Mouse (Mus musculus) MEL (cell line): Measurements from ENCODE around the gene Atad1. TPM values are rescaled to one million over a fixed set of nuclear protein-coding genes. Genes with fewer than 3 reads are reported as not detected.

ENCODE experiments used
- DNase-seq: peaks from one replicate; pipeline ENCODE4 v3.0.0; 2011; ENCODE audit warnings: low read depth, low spot score
- H3K27ac ChIP-seq: 2 replicates; pipeline ENCODE4 v1.5.1; 2012; ENCODE audit warnings: low read depth, mild to moderate bottlenecking, control low read depth, low read length, moderate library complexity; ENCODE audit not compliant: control insufficient read depth
- H3K27me3 ChIP-seq, 2 experiments: fragments of 150-350 bp in 1 of 2; sonication (generic) in 1 of 2; 2 replicates each; pipeline ENCODE4 v1.6.1; 2012; ENCODE audit warnings: low read length in 2 of 2, mild to moderate bottlenecking in 2 of 2, improper control_type of control experiment in 1 of 2, moderate library complexity in 1 of 2; ENCODE audit not compliant: insufficient read depth in 2 of 2, control insufficient read depth in 1 of 2
- H3K36me3 ChIP-seq, 2 experiments: 2 replicates each; pipeline ENCODE4 v1.6.1; 2012 to 2014; ENCODE audit warnings: low read length in 2 of 2, improper control_type of control experiment in 1 of 2, inconsistent platforms in 1 of 2, mild to moderate bottlenecking in 1 of 2; ENCODE audit not compliant: insufficient read depth in 2 of 2, control insufficient read depth in 1 of 2
- H3K4me1 ChIP-seq, 2 experiments: fragments of 150-350 bp in 1 of 2; sonication (generic) in 1 of 2; 2 replicates each; pipeline ENCODE4 v1.6.1; 2012; ENCODE audit warnings: low read length in 2 of 2, improper control_type of control experiment in 1 of 2, mild to moderate bottlenecking in 1 of 2; ENCODE audit not compliant: insufficient read depth in 2 of 2, control insufficient read depth in 1 of 2
- H3K4me3 ChIP-seq, 2 experiments: fragments of 150-350 bp in 1 of 2; sonication (generic) in 1 of 2; 2 replicates each; pipeline ENCODE4 v1.5.1; 2012; ENCODE audit warnings: low read depth in 2 of 2, low read length in 2 of 2, mild to moderate bottlenecking in 2 of 2, moderate library complexity in 2 of 2, control low read depth in 1 of 2, improper control_type of control experiment in 1 of 2; ENCODE audit not compliant: control insufficient read depth in 1 of 2, insufficient read depth in 1 of 2
- H3K79me2 ChIP-seq: 2 replicates; pipeline ENCODE4 v1.6.1; 2012; ENCODE audit warnings: mild to moderate bottlenecking, low read length, moderate library complexity; ENCODE audit not compliant: control insufficient read depth, poor library complexity, insufficient read depth
- H3K9ac ChIP-seq: 2 replicates; pipeline ENCODE4 v1.6.1; 2012; ENCODE audit warnings: low read depth, mild to moderate bottlenecking, control low read depth, low read length, moderate library complexity; ENCODE audit not compliant: control insufficient read depth, poor library complexity, severe bottlenecking
- H3K9me3 ChIP-seq: fragments of 150-350 bp; sonication (generic); replicated peaks from 2 replicates; pipeline ENCODE4 v1.6.1; 2012; ENCODE audit warnings: mild to moderate bottlenecking, low read length, improper control_type of control experiment, moderate library complexity; ENCODE audit not compliant: insufficient read depth
- CHD1 ChIP-seq: IDR thresholded peaks from 2 replicates; pipeline ENCODE4 v1.6.1; 2012; ENCODE audit warnings: low read depth, mild to moderate bottlenecking, inconsistent platforms, low read length, improper control_type of control experiment
- E2F4 ChIP-seq: IDR thresholded peaks from 2 replicates; pipeline ENCODE4 v1.6.1; 2011; ENCODE audit warnings: low read depth, low read length, improper control_type of control experiment, borderline replicate concordance
- EP300 ChIP-seq, 2 experiments: IDR thresholded peaks; 2 replicates each; pipeline ENCODE4 v1.6.1; 2011; ENCODE audit warnings: improper control_type of control experiment in 2 of 2, low read length in 2 of 2, low read depth in 1 of 2, mild to moderate bottlenecking in 1 of 2
- ETS1 ChIP-seq: IDR thresholded peaks from 2 replicates; pipeline ENCODE4 v1.6.1; 2012; ENCODE audit warnings: low read depth, mild to moderate bottlenecking, inconsistent platforms, low read length, improper control_type of control experiment, moderate library complexity
- GABPA ChIP-seq: IDR thresholded peaks from 2 replicates; pipeline ENCODE4 v1.6.1; 2012; ENCODE audit warnings: low read depth, mild to moderate bottlenecking, inconsistent platforms, low read length, improper control_type of control experiment, moderate library complexity
- GATA1 ChIP-seq: IDR thresholded peaks from 2 replicates; pipeline ENCODE4 v1.6.1; 2011; ENCODE audit warnings: low read depth, low read length, improper control_type of control experiment
- JUND ChIP-seq: IDR thresholded peaks from 2 replicates; pipeline ENCODE4 v1.6.1; 2011; ENCODE audit warnings: low read depth, mild to moderate bottlenecking, improper control_type of control experiment, low read length
- KAT2A ChIP-seq: conservative IDR thresholded peaks from 2 replicates; pipeline ENCODE4 v1.6.1; 2012; ENCODE audit warnings: low read depth, low read length, improper control_type of control experiment, inconsistent platforms
- MAX ChIP-seq: IDR thresholded peaks from 2 replicates; pipeline ENCODE4 v1.6.1; 2011; ENCODE audit warnings: low read length, improper control_type of control experiment
- MXI1 ChIP-seq: IDR thresholded peaks from 2 replicates; pipeline ENCODE4 v1.6.1; 2011; ENCODE audit warnings: mild to moderate bottlenecking, low read depth, low read length, improper control_type of control experiment
- RCOR1 ChIP-seq: IDR thresholded peaks from 2 replicates; pipeline ENCODE4 v1.6.1; 2012; ENCODE audit warnings: low read depth, mild to moderate bottlenecking, inconsistent platforms, low read length, improper control_type of control experiment
- SIN3A ChIP-seq: IDR thresholded peaks from 2 replicates; pipeline ENCODE4 v1.6.1; 2012; ENCODE audit warnings: low read length, improper control_type of control experiment, inconsistent platforms
- TAL1 ChIP-seq: IDR thresholded peaks from 2 replicates; pipeline ENCODE4 v1.6.1; 2012; ENCODE audit warnings: mild to moderate bottlenecking, inconsistent platforms, low read length, moderate library complexity, mixed read lengths
- TBP ChIP-seq: IDR thresholded peaks from 2 replicates; pipeline ENCODE4 v1.8.0; 2011; ENCODE audit warnings: low read depth, low read length, improper control_type of control experiment
- UBTF ChIP-seq: IDR thresholded peaks from 2 replicates; pipeline ENCODE4 v1.6.1; 2012; ENCODE audit warnings: low read depth, mild to moderate bottlenecking, inconsistent platforms, low read length, improper control_type of control experiment, moderate library complexity, borderline replicate concordance; ENCODE audit not compliant: insufficient read depth
- ZNF384 ChIP-seq: IDR thresholded peaks from 2 replicates; pipeline ENCODE4 v1.6.1; 2012; ENCODE audit warnings: low read depth, mild to moderate bottlenecking, inconsistent platforms, low read length, improper control_type of control experiment
- polyA plus RNA-seq, 2 experiments: library from polyadenylated mRNA; stranded (reverse) in 1 of 2; unstranded in 1 of 2; fragments of >175 nt in 1 of 2; fragments of >200 nt in 1 of 2; gene quantifications; 2 replicates each; pipeline versions ENCODE4 v1.2.1 to v1.2.4; 2012; ENCODE audit warnings: low replicate concordance in 2 of 2, low read depth in 1 of 2; ENCODE audit not compliant: insufficient read length in 2 of 2, insufficient read depth in 1 of 2, missing spikeins in 1 of 2
- total RNA-seq: library from RNA; depleted of rRNA; stranded (reverse); fragments of 300-350 nt; gene quantifications from 2 replicates; pipeline ENCODE4 v1.2.3, GENCODE M21; 2012

The Atad1 gene
- total and polyA plus RNA-seq, 3 experiments, result 35.8 to 48.4 TPM; not detected in 1

- Histone ChIP-seq H3K4me3 (peak overlapping the region in 1 of 2 experiments; percentile 20; a peak in 1 of 4 replicates), H3K9me3 (no peaks in the 10 kb centered on the region), H3K4me1 (peaks cover 10 to 14% of the 10 kb centered on the region in 2 experiments; a peak in 3 of 4 replicates), H3K27ac (no peak overlapping the region), H3K27me3 (no peaks in the 10 kb centered on the region), H3K9ac (no peak overlapping the region), H3K79me2 (peaks cover 66% of the 10 kb centered on the region), H3K36me3 (peaks cover 11 to 36% of the 10 kb centered on the region in 2 experiments)
- TF ChIP-seq SIN3A (peak; percentile 74; the same call in 1 of the 2 replicates), CHD1 (no peak), GATA1 (peak; percentile 57; the same call in 1 of the 2 replicates), ZNF384 (peak; percentile 71), EP300 (IDR thresholded peaks at IDR 0.05; ENCODE audit: low read depth in 1 of 2, low read length in 2 of 2) (peak in 1 of 2 experiments; percentile 49; a peak in 2 of 4 replicates), MXI1 (peak; percentile 52; the same call in 1 of the 2 replicates), RCOR1 (peak; percentile 49; the same call in 1 of the 2 replicates), MAX (no peak), ETS1 (peak; percentile 38; the same call in 1 of the 2 replicates), TAL1 (no peak)
- peak; percentile 78 for DNase-seq
These were observed 22.9 kb upstream of the Atad1 start for GRCm38 (mm10) chr19:32762493-32762892.

GRCm38 (mm10) chr19:32761162-32761561 is 21.6 kb upstream of the Atad1 start:
- Histone ChIP-seq H3K27ac (no peak overlapping the region), H3K4me1 (peaks cover 8 to 12% of the 10 kb centered on the region in 2 experiments; a peak in 3 of 4 replicates), H3K27me3 (no peaks in the 10 kb centered on the region), H3K4me3 (peak overlapping the region in 1 of 2 experiments; percentile 43; a peak in 2 of 4 replicates), H3K79me2 (peaks cover 61% of the 10 kb centered on the region), H3K36me3 (peaks cover 6 to 33% of the 10 kb centered on the region in 2 experiments), H3K9ac (no peak overlapping the region), H3K9me3 (no peaks in the 10 kb centered on the region)
- DNase-seq, result no peak
- TF ChIP-seq JUND (no peak), GABPA (no peak), CHD1 (no peak), E2F4 (no peak), ZNF384 (no peak), UBTF (no peak), TBP (peak; percentile 48; the same call in 1 of the 2 replicates), KAT2A (no peak)
